32 mouse cellular contexts compared by ENCODE assay signal in genomic region chr3:99741249-99742222, GRCm38 (mm10).
DNase-seq lines count a peak whose midpoint lies in the region; ATAC-seq and TF ChIP-seq lines count a peak whose summit lies in the region.
"Had no signal": no experiment of that assay in that cellular context is flagged by ENCODE, and none has a peak within 500 bp of the region (broad histone marks: within the 10 kb centered on the region; RNA-seq: fewer than 3 reads in every experiment).

No protein-coding gene starts in this region.

- ATAC-seq in embryonic facial prominence, embryonic 14.5 days (ENCODE audit: low read depth): no peak
- peak; percentile 84 for ATAC-seq in hindbrain, embryonic 16.5 days
- 0 out of 2 replicates have a peak, but pooled peaks have one; percentile 45 for ATAC-seq in midbrain, embryonic 15.5 days (replicated peaks)
- no peak for ATAC-seq in midbrain, embryonic 11.5 days (ENCODE audit: low FRiP score)
- ATAC-seq in intestine, postnatal 0 days: peak; percentile 97
- ATAC-seq: forebrain, postnatal 0 days; inflammation-experienced regulatory T-cells, adult 6 months had no signal

- no peaks in the 10 kb centered on the region for H3K4me1 ChIP-seq in embryonic facial prominence, embryonic 14.5 days (ENCODE audit: control insufficient read depth, insufficient read depth, low read length)
- H3K4me1 ChIP-seq in embryonic facial prominence, embryonic 10.5 days: no peaks in the 10 kb centered on the region
- no peaks in the 10 kb centered on the region for H3K4me1 ChIP-seq in hindbrain, embryonic 16.5 days (ENCODE audit: control insufficient read depth, insufficient read depth, low read depth, low read length)
- no peaks in the 10 kb centered on the region for H3K4me1 ChIP-seq in hindbrain, embryonic 10.5 days (replicated peaks)
- no peaks in the 10 kb centered on the region for H3K4me1 ChIP-seq in midbrain, embryonic 15.5 days
- H3K4me1 ChIP-seq in midbrain, embryonic 11.5 days (ENCODE audit: control insufficient read depth, insufficient read depth, low read length): no peaks in the 10 kb centered on the region
- H3K4me1 ChIP-seq in intestine, postnatal 0 days (replicated peaks; ENCODE audit: control insufficient read depth, insufficient read depth, low read length): 0 out of 2 replicates have a peak, but pooled peaks cover 3% of the 10 kb centered on the region
- H3K4me1 ChIP-seq: embryonic facial prominence, embryonic 15.5 days; forebrain, embryonic 12.5 days; limb, embryonic 15.5 days; neural tube, embryonic 12.5 days had no signal

- no peaks in the 10 kb centered on the region for H3K36me3 ChIP-seq in embryonic facial prominence, embryonic 14.5 days (ENCODE audit: control insufficient read depth, insufficient read depth, low read length)
- no peaks in the 10 kb centered on the region for H3K36me3 ChIP-seq in embryonic facial prominence, embryonic 10.5 days (replicated peaks)
- no peaks in the 10 kb centered on the region for H3K36me3 ChIP-seq in hindbrain, embryonic 16.5 days (ENCODE audit: control insufficient read depth, insufficient read depth, low read length)
- H3K36me3 ChIP-seq in hindbrain, embryonic 10.5 days: no peaks in the 10 kb centered on the region
- H3K36me3 ChIP-seq in midbrain, embryonic 15.5 days (replicated peaks): no peaks in the 10 kb centered on the region
- H3K36me3 ChIP-seq in midbrain, embryonic 11.5 days (ENCODE audit: control insufficient read depth, insufficient read depth, low read length): no peaks in the 10 kb centered on the region
- no peaks in the 10 kb centered on the region for H3K36me3 ChIP-seq in intestine, postnatal 0 days (ENCODE audit: control insufficient read depth, insufficient read depth)
- H3K36me3 ChIP-seq: embryonic facial prominence, embryonic 15.5 days; forebrain, embryonic 12.5 days; limb, embryonic 10.5 days; limb, embryonic 15.5 days; neural tube, embryonic 12.5 days had no signal

- no peaks in the 10 kb centered on the region for H3K9me3 ChIP-seq in embryonic facial prominence, embryonic 14.5 days (ENCODE audit: control insufficient read depth, low read length)
- H3K9me3 ChIP-seq in embryonic facial prominence, embryonic 10.5 days: no peaks in the 10 kb centered on the region
- H3K9me3 ChIP-seq in hindbrain, embryonic 16.5 days (ENCODE audit: control insufficient read depth, low read length): no peaks in the 10 kb centered on the region
- H3K9me3 ChIP-seq in hindbrain, embryonic 10.5 days: no peaks in the 10 kb centered on the region
- no peaks in the 10 kb centered on the region for H3K9me3 ChIP-seq in midbrain, embryonic 15.5 days
- H3K9me3 ChIP-seq in midbrain, embryonic 11.5 days (ENCODE audit: control insufficient read depth, low read length): no peaks in the 10 kb centered on the region
- H3K9me3 ChIP-seq in intestine, postnatal 0 days (ENCODE audit: control insufficient read depth): no peaks in the 10 kb centered on the region
- H3K9me3 ChIP-seq: embryonic facial prominence, embryonic 15.5 days; forebrain, embryonic 12.5 days; limb, embryonic 10.5 days; limb, embryonic 15.5 days; neural tube, embryonic 12.5 days had no signal

- H3K9ac ChIP-seq in embryonic facial prominence, embryonic 14.5 days (ENCODE audit: low read depth, low read length): no peak overlapping the region
- no peak overlapping the region for H3K9ac ChIP-seq in hindbrain, embryonic 16.5 days (ENCODE audit: low read depth, low read length)
- H3K9ac ChIP-seq in midbrain, embryonic 15.5 days: no peak overlapping the region
- no peak overlapping the region for H3K9ac ChIP-seq in midbrain, embryonic 11.5 days (ENCODE audit: low read length)
- no peak overlapping the region for H3K9ac ChIP-seq in intestine, postnatal 0 days (ENCODE audit: low read depth, low read length)
- H3K9ac ChIP-seq: embryonic facial prominence, embryonic 15.5 days; forebrain, embryonic 12.5 days; forebrain, postnatal 0 days; limb, embryonic 15.5 days; liver, embryonic 14.5 days; neural tube, embryonic 12.5 days had no signal

- peak; percentile 34 for DNase-seq in embryonic facial prominence, embryonic 14.5 days (ENCODE audit: low spot score)
- no peak for DNase-seq in embryonic facial prominence, embryonic 10.5 days (ENCODE audit: low spot score)
- DNase-seq in hindbrain, embryonic 10.5 days (ENCODE audit: low spot score): no peak
- no peak for DNase-seq in midbrain, embryonic 11.5 days (ENCODE audit: low spot score, missing footprints)
- DNase-seq in cerebellum, postnatal 25 days: no peak
- DNase-seq: adrenal gland, adult 8-10 months; cerebellum, adult 11 months; cerebellum, adult 9-10 months; forebrain, postnatal 0 days; gastrocnemius, postnatal 14 days; heart, adult 18-20 months; heart, postnatal 36 days; layer of hippocampus, adult 9-11 months; lung, adult 2 months; lung, postnatal 10 days; right cerebral cortex, postnatal 4 days; thymus, adult 18-20 months; thymus, postnatal 25 days had no signal

- TF ChIP-seq CTCF in intestine, postnatal 0 days (IDR thresholded peaks at IDR 0.05; ENCODE audit: low read depth): no peak

- no peak overlapping the region for H3K27ac ChIP-seq in embryonic facial prominence, embryonic 14.5 days (replicated peaks; ENCODE audit: low read depth, low read length)
- H3K27ac ChIP-seq in embryonic facial prominence, embryonic 10.5 days (replicated peaks): no peak overlapping the region
- H3K27ac ChIP-seq in hindbrain, embryonic 16.5 days (ENCODE audit: low read depth, low read length): no peak overlapping the region
- H3K27ac ChIP-seq in hindbrain, embryonic 10.5 days: no peak overlapping the region
- no peak overlapping the region for H3K27ac ChIP-seq in midbrain, embryonic 15.5 days
- no peak overlapping the region for H3K27ac ChIP-seq in midbrain, embryonic 11.5 days (ENCODE audit: low read depth, low read length)
- no peak overlapping the region for H3K27ac ChIP-seq in intestine, postnatal 0 days (ENCODE audit: low read depth, low read length)
- H3K27ac ChIP-seq: embryonic facial prominence, embryonic 15.5 days; forebrain, embryonic 12.5 days; limb, embryonic 10.5 days; limb, embryonic 15.5 days; liver, embryonic 14.5 days; macrophage; neural tube, embryonic 12.5 days; stomach, postnatal 0 days had no signal

- H3K27me3 ChIP-seq in embryonic facial prominence, embryonic 14.5 days (replicated peaks; ENCODE audit: control insufficient read depth, insufficient read depth, low read length): no peaks in the 10 kb centered on the region
- no peaks in the 10 kb centered on the region for H3K27me3 ChIP-seq in embryonic facial prominence, embryonic 10.5 days (replicated peaks; ENCODE audit: low read depth, poor library complexity, severe bottlenecking)
- H3K27me3 ChIP-seq in hindbrain, embryonic 16.5 days (replicated peaks; ENCODE audit: control insufficient read depth, insufficient read depth, low read length): no peaks in the 10 kb centered on the region
- H3K27me3 ChIP-seq in hindbrain, embryonic 10.5 days (ENCODE audit: insufficient read depth, poor library complexity, severe bottlenecking): no peaks in the 10 kb centered on the region
- H3K27me3 ChIP-seq in midbrain, embryonic 15.5 days (replicated peaks): no peaks in the 10 kb centered on the region
- no peaks in the 10 kb centered on the region for H3K27me3 ChIP-seq in midbrain, embryonic 11.5 days (ENCODE audit: control insufficient read depth, insufficient read depth, low read length)
- H3K27me3 ChIP-seq in intestine, postnatal 0 days (replicated peaks; ENCODE audit: control insufficient read depth, insufficient read depth, low read length): no peaks in the 10 kb centered on the region
- H3K27me3 ChIP-seq: CH12.LX; embryonic facial prominence, embryonic 15.5 days; forebrain, embryonic 12.5 days; limb, embryonic 15.5 days; neural tube, embryonic 12.5 days had no signal

- 46% methylated on average over 3 of the region's 3 CpGs for WGBS in embryonic facial prominence, embryonic 14.5 days
- 59% methylated on average over 3 of the region's 3 CpGs for WGBS in embryonic facial prominence, embryonic 10.5 days
- 64% methylated on average over 3 of the region's 3 CpGs for WGBS in hindbrain, embryonic 16.5 days
- 65% methylated on average over 3 of the region's 3 CpGs for WGBS in hindbrain, embryonic 10.5 days
- WGBS in midbrain, embryonic 15.5 days: 73% methylated on average over 3 of the region's 3 CpGs
- WGBS in midbrain, embryonic 11.5 days: 76% methylated on average over 3 of the region's 3 CpGs
- 33% methylated on average over 3 of the region's 3 CpGs for WGBS in intestine, postnatal 0 days

- H3K4me3 ChIP-seq in embryonic facial prominence, embryonic 14.5 days (ENCODE audit: low read depth, low read length): no peak overlapping the region
- H3K4me3 ChIP-seq in embryonic facial prominence, embryonic 10.5 days: no peak overlapping the region
- no peak overlapping the region for H3K4me3 ChIP-seq in hindbrain, embryonic 16.5 days (ENCODE audit: low read length)
- no peak overlapping the region for H3K4me3 ChIP-seq in hindbrain, embryonic 10.5 days
- no peak overlapping the region for H3K4me3 ChIP-seq in midbrain, embryonic 15.5 days
- no peak overlapping the region for H3K4me3 ChIP-seq in midbrain, embryonic 11.5 days (ENCODE audit: low read depth, low read length)
- no peak overlapping the region for H3K4me3 ChIP-seq in intestine, postnatal 0 days (ENCODE audit: low read depth, low read length)
- H3K4me3 ChIP-seq: embryonic facial prominence, embryonic 15.5 days; forebrain, embryonic 12.5 days; limb, embryonic 10.5 days; limb, embryonic 15.5 days; neural tube, embryonic 12.5 days had no signal

- H3K4me2 ChIP-seq in embryonic facial prominence, embryonic 14.5 days (ENCODE audit: low read depth, low read length): no peak overlapping the region
- H3K4me2 ChIP-seq in hindbrain, embryonic 16.5 days (ENCODE audit: low read length): no peak overlapping the region
- no peak overlapping the region for H3K4me2 ChIP-seq in midbrain, embryonic 15.5 days
- H3K4me2 ChIP-seq in midbrain, embryonic 11.5 days: no peak overlapping the region
- H3K4me2 ChIP-seq in intestine, postnatal 0 days (replicated peaks; ENCODE audit: low read depth): no peak overlapping the region
- H3K4me2 ChIP-seq: embryonic facial prominence, embryonic 15.5 days; forebrain, embryonic 12.5 days; heart, embryonic 11.5 days; limb, embryonic 15.5 days; neural tube, embryonic 12.5 days had no signal

Comparison
In these comparisons a context has a peak if more than half of its experiments do, and no peak if none do; other contexts are left out.
1. ATAC-seq: peak in hindbrain, embryonic 16.5 days (single experiment), midbrain, embryonic 15.5 days (single experiment) and intestine, postnatal 0 days (single experiment); none in embryonic facial prominence, embryonic 14.5 days (single experiment) and midbrain, embryonic 11.5 days (single experiment).